Mouse (Mus musculus): ENCODE measurements around the gene 1700023F06Rik. TPM values are rescaled to one million over a fixed set of nuclear protein-coding genes. Genes with fewer than 3 reads are reported as not detected.
"Not testable (repeated sequence)": the region's sequence is repeated elsewhere in the genome, so short reads cannot be mapped to it uniquely, and the experiment has no call there.

The 1700023F06Rik gene
- total RNA-seq, 2 experiments from 2014 or later, result 1.1 to 1.5 TPM

- no peak for DNase-seq (ENCODE audit: extremely low spot score in 1 of 2, low spot score in 1 of 2)
These were observed 15.6 kb upstream of the 1700023F06Rik start for GRCm38 (mm10) chr11:103223951-103224456.

GRCm38 (mm10) chr11:103223444-103223843 is 15.1 kb upstream of the 1700023F06Rik start:
- DNase-seq (ENCODE audit: extremely low spot score in 1 of 2, low spot score in 1 of 2), result no peak

- DNase-seq (ENCODE audit: extremely low spot score in 1 of 2, low spot score in 1 of 2), result not testable (repeated sequence)
These were observed 14.4 kb upstream of the 1700023F06Rik start for GRCm38 (mm10) chr11:103222718-103223117.

- no peak for DNase-seq (ENCODE audit: extremely low spot score in 1 of 2, low spot score in 1 of 2)
These were observed 13.1 kb upstream of the 1700023F06Rik start for GRCm38 (mm10) chr11:103221437-103221836.

GRCm38 (mm10) chr11:103219995-103220394 is 11.6 kb upstream of the 1700023F06Rik start:
- DNase-seq (ENCODE audit: extremely low spot score in 1 of 2, low spot score in 1 of 2), result no peak

GRCm38 (mm10) chr11:103219259-103219658 is 10.9 kb upstream of the 1700023F06Rik start:
- DNase-seq (ENCODE audit: extremely low spot score in 1 of 2, low spot score in 1 of 2), result no peak

- DNase-seq (ENCODE audit: extremely low spot score in 1 of 2, low spot score in 1 of 2), result no peak
These were observed 10.2 kb upstream of the 1700023F06Rik start for GRCm38 (mm10) chr11:103218517-103218901.

- peak; percentile 48 to 53 for DNase-seq (ENCODE audit: extremely low spot score in 1 of 2, low spot score in 1 of 2)
These were observed 9.6 kb upstream of the 1700023F06Rik start, which contains the start of gene Spata32 for GRCm38 (mm10) chr11:103217790-103218516. Gene Spata32, minus strand, starts transcription at chr11:103218432.

- no peak for DNase-seq (ENCODE audit: extremely low spot score in 1 of 2, low spot score in 1 of 2)
These were observed 7.0 kb upstream of the 1700023F06Rik start for GRCm38 (mm10) chr11:103215355-103215754.

- DNase-seq (ENCODE audit: extremely low spot score in 1 of 2, low spot score in 1 of 2), result no peak
These were observed 5.4 kb upstream of the 1700023F06Rik start for GRCm38 (mm10) chr11:103213712-103214111.

GRCm38 (mm10) chr11:103210291-103210690 is 1.9 kb upstream of the 1700023F06Rik start:
- no peak for DNase-seq (ENCODE audit: extremely low spot score in 1 of 2, low spot score in 1 of 2)

GRCm38 (mm10) chr11:103206203-103206602 is 2.2 kb downstream of the 1700023F06Rik start:
- DNase-seq (ENCODE audit: extremely low spot score in 1 of 2, low spot score in 1 of 2), result no peak

- no peak for DNase-seq (ENCODE audit: extremely low spot score in 1 of 2, low spot score in 1 of 2)
These were observed 6.0 kb downstream of the 1700023F06Rik start for GRCm38 (mm10) chr11:103202376-103202775.

GRCm38 (mm10) chr11:103201664-103202063 is 6.7 kb downstream of the 1700023F06Rik start:
- DNase-seq (ENCODE audit: extremely low spot score in 1 of 2, low spot score in 1 of 2), result peak; percentile 71 to 72

- DNase-seq (ENCODE audit: extremely low spot score in 1 of 2, low spot score in 1 of 2), result peak; percentile 63 to 79
These were observed 9.2 kb downstream of the 1700023F06Rik start for GRCm38 (mm10) chr11:103198911-103199803.

GRCm38 (mm10) chr11:103198339-103198738 is 10.0 kb downstream of the 1700023F06Rik start:
- no peak for DNase-seq (ENCODE audit: extremely low spot score in 1 of 2, low spot score in 1 of 2)

- no peak for DNase-seq (ENCODE audit: extremely low spot score in 1 of 2, low spot score in 1 of 2)
These were observed 11.0 kb downstream of the 1700023F06Rik start for GRCm38 (mm10) chr11:103197340-103197739.

- DNase-seq (ENCODE audit: extremely low spot score in 1 of 2, low spot score in 1 of 2), result no peak
These were observed 12.7 kb downstream of the 1700023F06Rik start for GRCm38 (mm10) chr11:103195656-103196055.

GRCm38 (mm10) chr11:103195236-103195635 is 13.1 kb downstream of the 1700023F06Rik start:
- DNase-seq (ENCODE audit: extremely low spot score in 1 of 2, low spot score in 1 of 2), result no peak

GRCm38 (mm10) chr11:103193825-103194168 is 14.6 kb downstream of the 1700023F06Rik start:
- no peak for DNase-seq (ENCODE audit: extremely low spot score in 1 of 2, low spot score in 1 of 2)

All from layer of hippocampus, postnatal 25 days (tissue).